15 mouse cellular contexts compared by ENCODE assay signal in genomic region chr10:77016499-77016898, GRCm38 (mm10).
"Had no signal": no experiment of that assay in that cellular context is flagged by ENCODE, and none has a peak within 500 bp of the region (broad histone marks: within the 10 kb centered on the region; RNA-seq: fewer than 3 reads in every experiment).

No protein-coding gene starts in this region.

- H3K36me3 ChIP-seq: limb, embryonic 13.5 days; stomach, embryonic 15.5 days had no signal

- H3K9me3 ChIP-seq: limb, embryonic 13.5 days; stomach, embryonic 15.5 days had no signal

- H3K27me3 ChIP-seq: limb, embryonic 13.5 days; stomach, embryonic 15.5 days had no signal

- H3K4me1 ChIP-seq: limb, embryonic 13.5 days; stomach, embryonic 15.5 days had no signal

- H3K27ac ChIP-seq: layer of hippocampus, adult 2 months; limb, embryonic 13.5 days; liver, embryonic 14.5 days; stomach, embryonic 15.5 days had no signal

- H3K9ac ChIP-seq: limb, embryonic 13.5 days; liver, embryonic 14.5 days; stomach, embryonic 15.5 days had no signal

- DNase-seq: kidney, adult 9 months; kidney, postnatal 4 days; left cerebral cortex, postnatal 4 days; lung, adult 2 months; lung, postnatal 36 days; right cerebral cortex, postnatal 14 days; thymus, adult 2 months; thymus, postnatal 25 days had no signal

- ATAC-seq: intestine, postnatal 0 days; lung, postnatal 0 days; midbrain, embryonic 16.5 days had no signal

- H3K4me2 ChIP-seq: limb, embryonic 13.5 days; stomach, embryonic 15.5 days had no signal

- H3K4me3 ChIP-seq: layer of hippocampus, adult 2 months; limb, embryonic 13.5 days; stomach, embryonic 15.5 days had no signal
